Mouse (Mus musculus): ENCODE results near the gene Ninj2.

Ninj2 gene

GRCm38 (mm10) chr6:120094091-120094776 lies 1.1 kb downstream of the Ninj2 start:
- DNase-seq (ENCODE audit: low read depth, low spot score): no peak

- no peak for DNase-seq (ENCODE audit: low read depth, low spot score)
Measured at GRCm38 (mm10) chr6:120095096-120095495, 1.9 kb downstream of the Ninj2 start.

- DNase-seq (ENCODE audit: low read depth, low spot score): no peak
Measured at GRCm38 (mm10) chr6:120095501-120095900, 2.4 kb downstream of the Ninj2 start.

GRCm38 (mm10) chr6:120099392-120099791 lies 6.2 kb downstream of the Ninj2 start:
- DNase-seq (ENCODE audit: low read depth, low spot score): no peak

- DNase-seq (ENCODE audit: low read depth, low spot score): no peak
Measured at GRCm38 (mm10) chr6:120101221-120101620, 8.1 kb downstream of the Ninj2 start.

- DNase-seq (ENCODE audit: low read depth, low spot score): no peak
Measured at GRCm38 (mm10) chr6:120101996-120102395, 8.8 kb downstream of the Ninj2 start.

- no peak for DNase-seq (ENCODE audit: low read depth, low spot score)
Measured at GRCm38 (mm10) chr6:120103104-120103503, 10.0 kb downstream of the Ninj2 start.

- DNase-seq (ENCODE audit: low read depth, low spot score): no peak
Measured at GRCm38 (mm10) chr6:120105055-120105454, 11.9 kb downstream of the Ninj2 start.

- DNase-seq (ENCODE audit: low read depth, low spot score): no peak
Measured at GRCm38 (mm10) chr6:120107586-120107985, 14.4 kb downstream of the Ninj2 start.

GRCm38 (mm10) chr6:120108061-120108460 lies 14.9 kb downstream of the Ninj2 start:
- no peak for DNase-seq (ENCODE audit: low read depth, low spot score)

- no peak for DNase-seq (ENCODE audit: low read depth, low spot score)
Measured at GRCm38 (mm10) chr6:120109173-120109572, 16.0 kb downstream of the Ninj2 start.

GRCm38 (mm10) chr6:120109932-120110331 lies 16.8 kb downstream of the Ninj2 start:
- DNase-seq (ENCODE audit: low read depth, low spot score): no peak

GRCm38 (mm10) chr6:120110738-120111409 lies 17.7 kb downstream of the Ninj2 start:
- DNase-seq (ENCODE audit: low read depth, low spot score): no peak

GRCm38 (mm10) chr6:120111410-120111783 lies 18.2 kb downstream of the Ninj2 start:
- DNase-seq (ENCODE audit: low read depth, low spot score): no peak

- DNase-seq (ENCODE audit: low read depth, low spot score): peak; percentile 97
Measured at GRCm38 (mm10) chr6:120111984-120112803, 19.0 kb downstream of the Ninj2 start.

- DNase-seq (ENCODE audit: low read depth, low spot score): no peak
Measured at GRCm38 (mm10) chr6:120113856-120114255, 20.7 kb downstream of the Ninj2 start.

- DNase-seq (ENCODE audit: low read depth, low spot score): no peak
Measured at GRCm38 (mm10) chr6:120114271-120114670, 21.1 kb downstream of the Ninj2 start.

GRCm38 (mm10) chr6:120114698-120115097 lies 21.5 kb downstream of the Ninj2 start:
- DNase-seq (ENCODE audit: low read depth, low spot score): no peak

- DNase-seq (ENCODE audit: low read depth, low spot score): no peak
Measured at GRCm38 (mm10) chr6:120115443-120115842, 22.3 kb downstream of the Ninj2 start.

- DNase-seq (ENCODE audit: low read depth, low spot score): no peak
Measured at GRCm38 (mm10) chr6:120119824-120120223, 26.7 kb downstream of the Ninj2 start.

- DNase-seq (ENCODE audit: low read depth, low spot score): no peak
Measured at GRCm38 (mm10) chr6:120124688-120125087, 31.5 kb downstream of the Ninj2 start.

GRCm38 (mm10) chr6:120126456-120126855 lies 33.3 kb downstream of the Ninj2 start:
- DNase-seq (ENCODE audit: low read depth, low spot score): no peak
